In genomic region chr7:126949793-126950646, GRCm38 (mm10) we compare ENCODE assay signal across 8 mouse cellular contexts. TPM values are rescaled to one million over a fixed set of nuclear protein-coding genes. Genes with fewer than 3 reads are reported as not detected.
DNase-seq lines count a peak whose midpoint lies in the region; ATAC-seq lines count a peak whose summit lies in the region.

Gene Sez6l2, plus strand, starts transcription at chr7:126950563.

- H3K9me3 ChIP-seq in hindbrain, embryonic 14.5 days (ENCODE audit: control insufficient read depth, low read length): no peaks in the 10 kb centered on the region

- H3K9ac ChIP-seq in hindbrain, embryonic 14.5 days: peak within 1 kb of the TSS; percentile 78

- peak within 1 kb of the TSS; percentile 94 for H3K4me2 ChIP-seq in hindbrain, embryonic 14.5 days (replicated peaks)

- H3K4me1 ChIP-seq in hindbrain, embryonic 14.5 days (replicated peaks; ENCODE audit: control insufficient read depth, insufficient read depth, low read length): peaks cover 41% of the 10 kb centered on the region

- no peaks in the 10 kb centered on the region for H3K27me3 ChIP-seq in hindbrain, embryonic 14.5 days (ENCODE audit: control insufficient read depth, insufficient read depth, low read length)

- peak within 1 kb of the TSS; percentile 94 for H3K27ac ChIP-seq in hindbrain, embryonic 14.5 days

- H3K4me3 ChIP-seq in hindbrain, embryonic 14.5 days (replicated peaks; ENCODE audit: low read length): peak within 1 kb of the TSS; percentile 56

- under 1% methylated on average over 42 of the region's 42 CpGs for WGBS in hindbrain, embryonic 14.5 days

- peak; percentile 85 for ATAC-seq in hindbrain, embryonic 14.5 days (ENCODE audit: low FRiP score)

- H3K36me3 ChIP-seq in hindbrain, embryonic 14.5 days (replicated peaks; ENCODE audit: control insufficient read depth, insufficient read depth): peaks cover 38% of the 10 kb centered on the region

- DNase-seq in T-cell, adult 2 months (ENCODE audit: low spot score): peak; percentile 77
- peak; percentile 90 to 91 for DNase-seq in cerebellum, postnatal 14 days
- peak; percentile 70 to 72 for DNase-seq in frontal cortex, postnatal 25 days (ENCODE audit: low spot score in 2 of 2)
- DNase-seq in hindbrain, embryonic 14.5 days (ENCODE audit: low spot score): peak; percentile 87
- peak; percentile 76 to 85 for DNase-seq in left cerebral cortex, adult 18-20 months (ENCODE audit: low spot score in 2 of 2)
- DNase-seq in lung, postnatal 4 days: peak; percentile 90 to 93
- peak; percentile 67 for DNase-seq in retina, postnatal 7 days (ENCODE audit: low read depth, low spot score)
- peak; percentile 60 to 88 for DNase-seq in urinary bladder, adult 18-20 months (ENCODE audit: low spot score in 2 of 2)

RNA-seq across cellular contexts. Expression of gene Sez6l2, which starts in this region (rescaled TPM):
- polyA plus RNA-seq in hindbrain, embryonic 14.5 days (2014; fragmentation: Nextera tagmentation; extraction: Ambion mirVana): 68.9 and 70.1 TPM in 2 replicates
- 100 to 1,000 TPM; 407 to 416 TPM for total RNA-seq in left cerebral cortex, adult 18-20 months (2021)

Comparison
In these comparisons a context has a peak if more than half of its experiments do, and no peak if none do; other contexts are left out.
1. Peak in every context shown above with its lines: DNase-seq, ATAC-seq, H3K4me3 ChIP-seq and H3K27ac ChIP-seq.